Mouse (Mus musculus) layer of hippocampus, adult 2 months (tissue): ENCODE measurements around the gene Otop3. TPM values are rescaled to one million over a fixed set of nuclear protein-coding genes. Genes with fewer than 3 reads are reported as not detected.

Source experiments
- DNase-seq, 2 experiments: peaks; one replicate each; pipeline ENCODE4 v3.0.0; 2022; ENCODE audit warnings: low spot score in 2 of 2
- H3K27ac ChIP-seq: fragments of 200-600 bp; 2 replicates; pipeline ENCODE4 v1.8.1; 2022
- H3K4me3 ChIP-seq: fragments of 200-600 bp; 2 replicates; pipeline ENCODE4 v1.8.1; 2022; ENCODE audit warnings: mild to moderate bottlenecking
- CTCF ChIP-seq: fragments of 200-600 bp; conservative IDR thresholded peaks from 2 replicates; pipeline ENCODE4 v1.8.1; 2022; ENCODE audit warnings: antibody characterized with exemption, mild to moderate bottlenecking, moderate library complexity
- long read RNA-seq, 2 experiments: library from polyadenylated mRNA; stranded (forward); transcript quantifications; one replicate each; pipeline ENCODE4 v2.0.0; 2021; ENCODE audit warnings: borderline mapping rate in 2 of 2
- total RNA-seq, 2 experiments: library from RNA; stranded (reverse); gene quantifications; 2 replicates each; pipeline ENCODE4 v1.2.3; 2021

The Otop3 gene
- total RNA-seq = under 1 TPM in 1 of 2 experiments, not detected in 1; 0.20 TPM
- long read RNA-seq, experiment 1 = 0 reads
- long read RNA-seq, experiment 2 = 0 reads

GRCm38 (mm10) chr11:115334531-115334930 is at the start of gene Otop3:
Gene Otop3, plus strand, starts transcription at chr11:115334731.
- Histone ChIP-seq H3K4me3 (no peak within 1 kb of the TSS; the same call in 1 of the 2 replicates), H3K27ac (no peak within 1 kb of the TSS)
- TF ChIP-seq CTCF = no peak
- DNase-seq = no peak

DNA sequence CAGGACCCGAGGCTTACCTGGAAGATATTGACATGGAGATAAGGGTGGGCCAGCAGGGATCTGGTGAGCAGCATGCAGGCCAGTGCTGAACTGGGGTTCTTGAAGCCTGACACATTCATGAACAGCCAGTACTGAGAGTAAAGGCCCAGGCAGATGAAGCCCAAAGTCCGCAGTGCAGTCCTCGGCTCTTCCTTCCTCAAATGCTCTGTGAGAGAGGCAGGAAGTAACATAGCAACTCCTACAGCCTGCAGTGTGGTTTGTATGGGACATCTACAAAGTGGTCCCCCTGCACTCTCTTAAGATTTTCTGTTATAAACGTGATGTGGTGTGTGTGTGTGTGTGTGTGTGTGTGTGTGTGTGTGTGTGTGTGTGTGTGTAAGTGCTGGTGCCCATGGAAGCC is 49.2 kb upstream of the Otop3 start:
- Histone ChIP-seq H3K4me3 (no peak overlapping the region), H3K27ac (peak overlapping the region; percentile 23; the same call in 1 of the 2 replicates)
- no peak for DNase-seq
- TF ChIP-seq CTCF = no peak

- Histone ChIP-seq H3K27ac (peak overlapping the region; percentile 69), H3K4me3 (no peak overlapping the region)
- no peak for TF ChIP-seq CTCF
- no peak for DNase-seq
Observed at GRCm38 (mm10) chr11:115286201-115286993, 48.1 kb upstream of the Otop3 start.

DNA sequence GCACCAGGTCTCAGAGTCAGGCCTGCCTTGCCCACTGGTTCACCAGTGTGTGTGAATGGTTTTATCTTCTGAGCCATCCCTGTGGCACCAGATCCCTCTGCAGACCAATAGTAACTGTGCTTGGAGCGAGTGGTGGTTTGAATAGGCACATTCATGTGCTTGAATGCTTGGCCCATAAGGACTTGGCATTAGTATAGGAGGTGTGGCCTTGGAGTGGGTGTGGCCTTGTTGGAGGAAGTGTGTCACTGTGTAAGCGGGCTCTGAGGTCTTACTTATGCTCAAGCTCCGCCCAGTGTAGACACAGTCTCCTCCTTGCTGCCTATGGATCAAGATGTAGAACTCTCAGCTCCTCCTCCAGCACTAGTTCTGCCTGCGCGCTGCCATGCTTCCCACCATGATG is 47.1 kb upstream of the Otop3 start:
- DNase-seq = no peak
- peak overlapping the region; percentile 69; the same call in 1 of the 2 replicates for H3K27ac ChIP-seq
- no peak overlapping the region for H3K4me3 ChIP-seq
- TF ChIP-seq CTCF = no peak

DNA sequence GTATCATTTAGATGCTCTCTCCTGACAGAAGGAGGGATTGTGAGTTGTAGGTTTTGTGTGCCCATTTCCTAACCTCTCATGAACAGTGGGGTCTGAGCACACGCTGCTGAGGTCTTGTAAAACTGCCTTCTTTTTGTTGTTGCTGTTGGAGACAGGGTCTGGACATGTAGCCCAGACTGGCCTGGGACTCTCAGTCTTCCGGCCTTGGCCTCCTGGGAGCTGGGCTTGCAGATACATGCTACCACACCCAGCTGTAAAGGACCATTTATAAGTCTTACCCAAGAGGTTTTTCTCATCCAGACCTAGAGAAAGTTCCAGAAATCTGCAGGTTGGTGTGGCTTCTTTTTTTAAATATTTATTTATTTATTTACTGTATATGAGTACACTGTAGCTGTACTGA is 46.2 kb upstream of the Otop3 start:
- no peak for TF ChIP-seq CTCF
- Histone ChIP-seq H3K27ac (no peak overlapping the region), H3K4me3 (no peak overlapping the region)
- no peak for DNase-seq

DNA sequence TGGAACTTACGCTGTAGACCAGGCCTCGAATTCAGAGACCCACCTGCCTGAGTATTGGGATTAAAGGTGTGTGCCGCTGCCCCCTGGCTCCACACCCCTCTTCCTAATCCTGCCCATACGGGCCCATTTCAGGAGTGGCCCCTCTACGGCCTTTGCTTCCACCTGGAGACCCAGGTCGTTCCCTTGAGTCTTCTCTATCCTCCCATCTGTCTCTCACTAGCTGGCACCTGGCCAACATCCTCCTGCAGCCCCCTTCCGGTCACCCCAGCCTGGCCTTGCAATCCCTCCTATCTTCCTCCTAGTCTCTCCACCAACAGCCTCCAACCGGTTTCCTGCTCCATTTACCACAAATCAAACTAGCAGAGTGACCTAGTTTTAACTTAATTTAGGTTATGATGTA is 44.6 kb upstream of the Otop3 start:
- no peak for DNase-seq
- no peak overlapping the region for H3K4me3 ChIP-seq
- H3K27ac ChIP-seq = no peak overlapping the region
- no peak for TF ChIP-seq CTCF

- no peak for TF ChIP-seq CTCF
- H3K4me3 ChIP-seq = no peak overlapping the region
- H3K27ac ChIP-seq = no peak overlapping the region
- DNase-seq = no peak
Observed at GRCm38 (mm10) chr11:115290314-115290713, 44.2 kb upstream of the Otop3 start.

DNA sequence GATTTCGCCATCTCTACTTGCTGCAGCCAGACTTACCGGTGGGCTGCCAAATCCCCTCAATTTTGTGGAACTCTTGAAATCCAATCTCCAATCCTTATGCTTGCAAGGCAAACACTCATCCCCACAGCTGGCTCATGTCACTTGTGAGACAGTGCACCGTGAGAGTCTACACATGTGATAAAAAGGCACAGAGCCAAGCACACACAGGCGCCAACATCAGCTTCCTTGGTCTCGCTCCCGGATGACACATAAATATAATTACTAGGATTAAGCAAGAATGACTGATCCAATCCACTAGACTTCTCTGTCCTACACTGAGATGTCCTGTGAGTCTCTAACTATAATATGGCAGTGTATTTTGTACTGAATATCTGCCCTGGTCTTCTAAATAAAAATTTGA is 43.6 kb upstream of the Otop3 start:
- no peak overlapping the region for H3K27ac ChIP-seq
- no peak for TF ChIP-seq CTCF
- no peak for DNase-seq
- H3K4me3 ChIP-seq = no peak overlapping the region

DNA sequence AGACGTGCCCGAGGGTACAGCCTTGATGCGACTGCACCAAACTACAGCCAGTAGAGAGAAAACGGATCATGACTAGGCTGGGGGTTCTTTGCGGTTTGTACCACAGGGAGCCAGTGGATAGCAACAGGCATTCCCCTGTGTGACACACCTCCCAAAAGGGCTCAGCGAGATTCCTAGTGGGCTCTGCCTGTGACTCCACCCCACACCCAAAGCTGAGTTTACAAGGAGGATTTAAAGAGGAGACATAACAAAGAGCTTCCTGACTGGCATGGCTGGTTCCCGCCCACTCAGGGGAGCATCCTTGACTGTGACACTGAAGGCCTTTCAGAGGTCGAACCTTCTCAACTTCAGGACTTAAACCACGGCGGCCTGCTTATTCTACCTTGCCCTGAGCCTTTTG is 43.0 kb upstream of the Otop3 start:
- no peak for DNase-seq
- no peak for TF ChIP-seq CTCF
- Histone ChIP-seq H3K27ac (no peak overlapping the region), H3K4me3 (no peak overlapping the region)

DNA sequence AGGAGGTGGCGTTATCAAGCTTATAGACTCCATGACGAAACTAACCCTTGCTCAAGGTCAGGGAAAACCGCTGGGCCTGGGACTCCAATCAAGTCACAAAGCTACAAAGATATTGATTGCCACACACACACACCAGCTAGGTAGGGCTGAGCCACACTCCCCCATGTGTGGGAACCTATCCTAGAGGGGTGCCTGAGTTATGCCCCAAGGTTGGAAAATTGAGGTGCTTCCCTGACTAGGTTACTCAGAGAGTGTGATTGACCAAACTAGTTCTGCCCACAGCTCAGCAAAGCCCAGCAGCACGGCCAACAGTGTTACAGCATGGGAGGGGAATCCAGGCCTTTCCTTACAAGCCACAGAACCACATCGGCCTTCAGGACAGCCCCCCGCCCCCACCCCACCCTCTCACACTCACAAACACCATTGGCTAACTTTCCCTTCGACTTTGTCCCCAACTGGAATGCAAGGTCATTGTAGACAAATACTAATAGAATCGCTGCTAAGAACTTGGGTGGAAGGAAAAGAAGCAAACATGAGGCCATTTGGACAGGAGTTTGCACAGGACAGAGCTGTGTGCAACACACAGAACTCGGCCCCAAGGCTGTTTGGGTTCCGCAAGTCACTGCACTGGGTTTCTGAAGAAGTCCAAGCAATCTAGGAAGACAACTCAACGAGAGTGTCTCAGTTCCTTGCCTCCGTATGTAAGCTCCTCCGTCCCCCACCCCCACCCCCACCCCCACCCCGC is 41.7 kb upstream of the Otop3 start:
- Histone ChIP-seq H3K27ac (no peak overlapping the region), H3K4me3 (no peak overlapping the region)
- no peak for TF ChIP-seq CTCF
- no peak for DNase-seq

DNA sequence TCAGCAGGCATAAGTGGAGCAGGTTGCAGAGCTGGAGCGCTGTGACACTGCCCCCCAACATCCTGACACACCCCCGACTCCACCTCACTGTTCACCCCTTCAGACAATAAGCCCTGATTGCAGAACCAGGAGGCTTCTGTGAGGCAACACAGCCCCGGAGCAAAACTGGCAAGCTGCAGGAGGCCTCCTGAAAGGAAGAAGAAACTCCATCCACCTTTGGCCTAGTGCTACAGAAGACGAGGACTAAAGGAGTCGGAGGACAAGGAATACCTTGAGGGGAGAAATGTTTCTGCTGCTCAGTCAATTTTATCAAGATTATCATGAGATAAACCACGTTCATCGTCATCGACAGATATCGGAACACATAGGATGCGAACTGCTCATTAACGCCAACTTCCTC is 38.6 kb upstream of the Otop3 start:
- no peak for TF ChIP-seq CTCF
- H3K27ac ChIP-seq = no peak overlapping the region

DNA sequence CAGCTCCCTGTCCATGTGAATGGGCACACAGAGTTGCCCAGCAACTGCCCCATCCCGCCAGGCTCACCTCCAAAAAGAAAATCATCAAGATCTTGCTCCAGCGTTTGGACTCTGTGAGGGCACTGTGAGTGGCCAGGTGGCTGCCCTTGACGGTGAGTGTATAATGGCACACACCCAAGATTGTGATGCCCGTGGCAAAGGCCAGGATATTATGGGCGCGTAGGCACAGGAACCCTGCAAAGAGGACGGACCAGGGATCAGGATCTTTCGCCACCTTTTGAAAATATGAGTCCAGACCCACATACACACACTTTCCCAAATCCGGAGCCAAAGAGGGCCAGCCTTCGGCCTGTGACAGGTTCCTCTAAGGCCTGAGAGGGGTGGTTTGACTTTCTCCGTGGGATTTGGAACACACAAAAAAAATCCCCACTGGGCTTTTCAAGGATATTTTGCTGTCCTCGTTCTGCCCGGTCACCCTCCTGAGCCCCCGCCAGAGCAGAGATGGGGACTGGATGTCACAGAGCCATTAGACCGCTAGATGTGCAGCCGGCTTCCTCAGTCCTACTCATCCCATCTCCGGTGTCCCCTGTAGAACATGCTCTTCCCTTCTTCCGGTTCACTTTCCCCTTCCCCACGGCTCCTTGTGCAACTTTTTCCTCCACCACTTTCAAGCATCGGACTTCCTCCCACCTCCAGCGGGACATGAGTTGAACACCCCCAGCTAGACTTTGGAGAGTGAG is 37.9 kb upstream of the Otop3 start:
- no peak for DNase-seq
- no peak for TF ChIP-seq CTCF
- Histone ChIP-seq H3K27ac (peak overlapping the region; percentile 75), H3K4me3 (peak overlapping the region; percentile 70)

More for the DNA sequence above, 38.6 kb upstream of the Otop3 start:
- DNase-seq = no peak
- no peak overlapping the region for H3K4me3 ChIP-seq
